Mouse (Mus musculus) megakaryocyte-erythroid progenitor cell, adult 5 weeks (primary cell): ENCODE measurements around the gene Vmn1r41. TPM values are rescaled to one million over a fixed set of nuclear protein-coding genes. Genes with fewer than 3 reads are reported as not detected.

Source experiments
- polyA plus RNA-seq: library from polyadenylated mRNA; stranded (reverse); fragments of >175 nt; gene quantifications from 2 replicates; pipeline ENCODE4 v1.2.3, GENCODE M21; 2012

Vmn1r41 gene
- polyA plus RNA-seq, result not detected in 2 replicates

GRCm38 (mm10) chr6:89740466-89740865 lies at the start of gene Vmn1r41:
TSS of gene Vmn1r41 (plus strand) at chr6:89740766.

GRCm38 (mm10) chr6:89707240-89707639 lies 33.3 kb upstream of the Vmn1r41 start, which contains the start of gene Vmn1r40:
TSS of gene Vmn1r40 (plus strand) at chr6:89707540.

Other genes with a start within 250 kb of the Vmn1r41 start
- gene Chchd6, start 145.1 kb upstream of the Vmn1r41 start, polyA plus RNA-seq, result 31.3 and 38.6 TPM in 2 replicates
- gene Txnrd3, start 96.8 kb upstream of the Vmn1r41 start, polyA plus RNA-seq, result 5.9 and 7.9 TPM in 2 replicates
- not detected in 2 replicates for gene Vmn1r40, start 33.2 kb upstream of the Vmn1r41 start, polyA plus RNA-seq
- not detected in 2 replicates for gene Vmn1r42, start 135.6 kb downstream of the Vmn1r41 start, polyA plus RNA-seq
- gene Vmn1r43, start 135.6 kb downstream of the Vmn1r41 start, polyA plus RNA-seq, result not detected in 2 replicates
- not detected in 2 replicates for gene Vmn1r44, start 142.9 kb downstream of the Vmn1r41 start, polyA plus RNA-seq
- not detected in 2 replicates for gene Vmn1r45, start 199.8 kb downstream of the Vmn1r41 start, polyA plus RNA-seq
- not detected in 2 replicates for gene Vmn1r46, start 228.5 kb downstream of the Vmn1r41 start, polyA plus RNA-seq